Mouse (Mus musculus): ENCODE data around the gene Wbp1l. TPM values are rescaled to one million over a fixed set of nuclear protein-coding genes. Genes with fewer than 3 reads are reported as not detected.

Gene Wbp1l
- polyA plus RNA-seq, 1 experiment from 2014 or later, result 34.5 TPM

Other genes with a start within 250 kb of the Wbp1l start
- 2.4 and 2.7 TPM in 2 replicates for gene 2310034G01Rik, start 248.8 kb upstream of the Wbp1l start, polyA plus RNA-seq (2015; fragmentation: Nextera tagmentation; extraction: Ambion mirVana)
- gene Actr1a, start 203.3 kb upstream of the Wbp1l start, polyA plus RNA-seq (2015; fragmentation: Nextera tagmentation; extraction: Ambion mirVana), result 281 and 314 TPM in 2 replicates
- 18.3 and 21.4 TPM in 2 replicates for gene Sufu, start 202.2 kb upstream of the Wbp1l start, polyA plus RNA-seq (2015; fragmentation: Nextera tagmentation; extraction: Ambion mirVana)
- gene Trim8, start 97.4 kb upstream of the Wbp1l start, polyA plus RNA-seq (2015; fragmentation: Nextera tagmentation; extraction: Ambion mirVana), result 23.5 and 25.5 TPM in 2 replicates
- 190 and 208 TPM in 2 replicates for gene Arl3, start 25.9 kb upstream of the Wbp1l start, polyA plus RNA-seq (2015; fragmentation: Nextera tagmentation; extraction: Ambion mirVana)
- gene Sfxn2, start 25.7 kb upstream of the Wbp1l start, polyA plus RNA-seq (2015; fragmentation: Nextera tagmentation; extraction: Ambion mirVana), result 11.0 and 11.7 TPM in 2 replicates
- gene Cyp17a1, start 74.1 kb downstream of the Wbp1l start, polyA plus RNA-seq (2015; fragmentation: Nextera tagmentation; extraction: Ambion mirVana), result 0.23 TPM in 1 of 2 replicates, not detected in the other
- gene Borcs7, start 90.8 kb downstream of the Wbp1l start, polyA plus RNA-seq (2015; fragmentation: Nextera tagmentation; extraction: Ambion mirVana), result 24.7 and 29.8 TPM in 2 replicates
- gene As3mt, start 108.4 kb downstream of the Wbp1l start, polyA plus RNA-seq (2015; fragmentation: Nextera tagmentation; extraction: Ambion mirVana), result 49.4 and 49.8 TPM in 2 replicates
- gene Cnnm2, start 162.5 kb downstream of the Wbp1l start, polyA plus RNA-seq (2015; fragmentation: Nextera tagmentation; extraction: Ambion mirVana), result 7.8 and 8.2 TPM in 2 replicates